Mouse (Mus musculus): Measurements from ENCODE around the gene Ephb2. TPM values are rescaled to one million over a fixed set of nuclear protein-coding genes. Genes with fewer than 3 reads are reported as not detected.

Ephb2 gene
- polyA plus RNA-seq, 1 experiment, result 15.1 TPM

DNA sequence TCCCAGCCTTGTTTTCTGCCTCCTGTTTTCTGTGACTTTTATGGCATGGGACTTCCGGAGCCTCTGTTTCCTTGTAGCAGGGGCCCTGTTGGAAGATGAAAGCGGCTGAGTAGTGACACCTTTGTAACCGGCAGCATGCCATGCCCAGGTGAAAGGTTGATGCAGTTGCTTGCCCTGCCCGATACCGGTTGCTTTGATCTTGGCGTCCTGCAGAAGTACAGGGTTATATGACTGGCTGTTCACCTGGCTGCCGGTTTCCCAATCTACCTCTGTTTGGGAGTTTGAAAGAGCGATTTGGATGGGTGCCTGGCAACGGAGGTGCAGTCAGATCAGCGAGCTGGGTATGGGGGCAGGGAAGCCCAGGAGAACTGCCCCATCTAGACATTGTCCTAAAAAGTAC lies 7.0 kb upstream of the Ephb2 start:
- Histone ChIP-seq H3K4me1 (ENCODE audit: control insufficient read depth, insufficient read depth, low read length) (peaks cover 4% of the 10 kb centered on the region), H3K27ac (ENCODE audit: insufficient read depth, low read length) (no peak overlapping the region), H3K36me3 (ENCODE audit: control insufficient read depth, insufficient read depth, low read length, poor library complexity, severe bottlenecking) (no peaks in the 10 kb centered on the region), H3K27me3 (ENCODE audit: control insufficient read depth, insufficient read depth, low read length, poor library complexity, severe bottlenecking) (no peaks in the 10 kb centered on the region), H3K9ac (ENCODE audit: low read depth, poor library complexity, severe bottlenecking) (no peak overlapping the region), H3K4me3 (ENCODE audit: low read depth, low read length) (no peak overlapping the region), H3K9me3 (replicated peaks; ENCODE audit: control insufficient read depth, insufficient read depth, low read length, poor library complexity, severe bottlenecking) (no peaks in the 10 kb centered on the region)
- TF ChIP-seq POLR2A (IDR thresholded peaks at IDR 0.05; ENCODE audit: insufficient read depth, low read length), result no peak
- no peak for TF ChIP-seq CTCF (IDR thresholded peaks at IDR 0.05; ENCODE audit: low read depth, low read length)
- TF ChIP-seq EP300 (IDR thresholded peaks at IDR 0.05; ENCODE audit: insufficient read depth, low read depth, low read length), result no peak

DNA sequence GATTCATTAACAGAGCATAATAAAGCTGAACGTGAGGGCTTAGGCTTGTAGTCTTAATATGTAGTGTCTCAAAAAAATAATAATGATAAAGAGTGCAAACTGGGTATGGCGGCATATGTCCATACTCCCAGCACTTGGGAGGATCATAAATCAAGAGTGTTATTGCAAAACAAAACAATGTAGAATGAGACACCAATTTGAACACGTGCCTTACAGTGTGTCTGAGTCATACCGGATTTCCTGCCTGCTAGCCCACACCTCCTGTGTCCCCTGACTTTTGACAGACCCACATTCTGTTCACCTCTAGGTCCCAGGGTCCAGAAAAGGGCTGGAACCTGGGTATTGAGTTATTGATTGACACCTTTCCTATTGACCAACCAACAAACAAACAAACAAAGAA lies 6.2 kb upstream of the Ephb2 start:
- peaks cover 4% of the 10 kb centered on the region for H3K4me1 ChIP-seq (ENCODE audit: control insufficient read depth, insufficient read depth, low read length)

DNA sequence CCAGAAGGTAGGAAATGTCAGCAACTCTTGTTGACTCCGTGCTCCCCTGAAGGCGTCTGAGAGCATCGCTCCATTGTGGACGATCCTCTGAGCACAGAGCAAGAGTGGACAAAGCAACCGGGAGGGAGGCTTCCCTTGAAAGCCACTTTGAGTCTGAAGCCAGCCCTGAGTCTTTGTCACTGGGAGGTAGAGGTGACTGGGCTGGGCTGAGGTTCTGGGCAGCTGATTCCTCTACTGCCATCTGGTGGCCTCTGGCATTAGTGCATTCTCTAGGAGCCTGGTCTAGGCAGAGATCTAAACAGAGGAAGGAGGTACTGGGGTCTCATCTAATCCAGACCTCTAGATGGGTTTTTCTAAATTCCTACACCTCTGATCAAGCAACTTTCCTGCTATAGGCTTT lies 5.3 kb upstream of the Ephb2 start:
- Histone ChIP-seq H3K9ac (ENCODE audit: low read depth, poor library complexity, severe bottlenecking) (no peak overlapping the region), H3K4me3 (ENCODE audit: low read depth, low read length) (no peak overlapping the region), H3K36me3 (ENCODE audit: control insufficient read depth, insufficient read depth, low read length, poor library complexity, severe bottlenecking) (no peaks in the 10 kb centered on the region), H3K4me1 (ENCODE audit: control insufficient read depth, insufficient read depth, low read length) (peaks cover 4% of the 10 kb centered on the region), H3K9me3 (replicated peaks; ENCODE audit: control insufficient read depth, insufficient read depth, low read length, poor library complexity, severe bottlenecking) (no peaks in the 10 kb centered on the region), H3K27me3 (ENCODE audit: control insufficient read depth, insufficient read depth, low read length, poor library complexity, severe bottlenecking) (no peaks in the 10 kb centered on the region), H3K27ac (ENCODE audit: insufficient read depth, low read length) (no peak overlapping the region)
- TF ChIP-seq POLR2A (IDR thresholded peaks at IDR 0.05; ENCODE audit: insufficient read depth, low read length), result no peak
- TF ChIP-seq CTCF (IDR thresholded peaks at IDR 0.05; ENCODE audit: low read depth, low read length), result peak; percentile 90

More for the DNA sequence above, 6.2 kb upstream of the Ephb2 start:
- Histone ChIP-seq H3K9ac (ENCODE audit: low read depth, poor library complexity, severe bottlenecking) (no peak overlapping the region), H3K9me3 (replicated peaks; ENCODE audit: control insufficient read depth, insufficient read depth, low read length, poor library complexity, severe bottlenecking) (no peaks in the 10 kb centered on the region), H3K27ac (ENCODE audit: insufficient read depth, low read length) (no peak overlapping the region), H3K4me3 (ENCODE audit: low read depth, low read length) (no peak overlapping the region), H3K27me3 (ENCODE audit: control insufficient read depth, insufficient read depth, low read length, poor library complexity, severe bottlenecking) (no peaks in the 10 kb centered on the region), H3K36me3 (ENCODE audit: control insufficient read depth, insufficient read depth, low read length, poor library complexity, severe bottlenecking) (no peaks in the 10 kb centered on the region)
- no peak for TF ChIP-seq EP300 (IDR thresholded peaks at IDR 0.05; ENCODE audit: insufficient read depth, low read depth, low read length)
- no peak for TF ChIP-seq POLR2A (IDR thresholded peaks at IDR 0.05; ENCODE audit: insufficient read depth, low read length)
- TF ChIP-seq CTCF (IDR thresholded peaks at IDR 0.05; ENCODE audit: low read depth, low read length), result no peak

GRCm38 (mm10) chr4:136838462-136838861 lies 2.7 kb upstream of the Ephb2 start:
- Histone ChIP-seq H3K9ac (ENCODE audit: low read depth, poor library complexity, severe bottlenecking) (no peak overlapping the region), H3K36me3 (ENCODE audit: control insufficient read depth, insufficient read depth, low read length, poor library complexity, severe bottlenecking) (no peaks in the 10 kb centered on the region), H3K4me3 (ENCODE audit: low read depth, low read length) (no peak overlapping the region), H3K27ac (ENCODE audit: insufficient read depth, low read length) (no peak overlapping the region), H3K4me1 (ENCODE audit: control insufficient read depth, insufficient read depth, low read length) (peaks cover 4% of the 10 kb centered on the region), H3K27me3 (ENCODE audit: control insufficient read depth, insufficient read depth, low read length, poor library complexity, severe bottlenecking) (no peaks in the 10 kb centered on the region), H3K9me3 (replicated peaks; ENCODE audit: control insufficient read depth, insufficient read depth, low read length, poor library complexity, severe bottlenecking) (no peaks in the 10 kb centered on the region)
- no peak for TF ChIP-seq EP300 (IDR thresholded peaks at IDR 0.05; ENCODE audit: insufficient read depth, low read depth, low read length)
- no peak for TF ChIP-seq CTCF (IDR thresholded peaks at IDR 0.05; ENCODE audit: low read depth, low read length)
- no peak for TF ChIP-seq POLR2A (IDR thresholded peaks at IDR 0.05; ENCODE audit: insufficient read depth, low read length)

- Histone ChIP-seq H3K9me3 (replicated peaks; ENCODE audit: control insufficient read depth, insufficient read depth, low read length, poor library complexity, severe bottlenecking) (no peaks in the 10 kb centered on the region), H3K9ac (ENCODE audit: low read depth, poor library complexity, severe bottlenecking) (no peak overlapping the region), H3K4me1 (ENCODE audit: control insufficient read depth, insufficient read depth, low read length) (peaks cover 4% of the 10 kb centered on the region), H3K27me3 (ENCODE audit: control insufficient read depth, insufficient read depth, low read length, poor library complexity, severe bottlenecking) (no peaks in the 10 kb centered on the region), H3K36me3 (ENCODE audit: control insufficient read depth, insufficient read depth, low read length, poor library complexity, severe bottlenecking) (no peaks in the 10 kb centered on the region), H3K27ac (ENCODE audit: insufficient read depth, low read length) (no peak overlapping the region), H3K4me3 (ENCODE audit: low read depth, low read length) (no peak overlapping the region)
- TF ChIP-seq CTCF (IDR thresholded peaks at IDR 0.05; ENCODE audit: low read depth, low read length) (no peak), EP300 (IDR thresholded peaks at IDR 0.05; ENCODE audit: insufficient read depth, low read depth, low read length) (no peak), POLR2A (IDR thresholded peaks at IDR 0.05; ENCODE audit: insufficient read depth, low read length) (no peak)
Observed at GRCm38 (mm10) chr4:136838026-136838425, 2.2 kb upstream of the Ephb2 start.

GRCm38 (mm10) chr4:136836387-136836931 lies 671 bp upstream of the Ephb2 start:
- Histone ChIP-seq H3K27ac (ENCODE audit: insufficient read depth, low read length) (no peak overlapping the region), H3K4me1 (ENCODE audit: control insufficient read depth, insufficient read depth, low read length) (peaks cover 4% of the 10 kb centered on the region), H3K27me3 (ENCODE audit: control insufficient read depth, insufficient read depth, low read length, poor library complexity, severe bottlenecking) (no peaks in the 10 kb centered on the region), H3K4me3 (ENCODE audit: low read depth, low read length) (peak overlapping the region; percentile 56), H3K9me3 (replicated peaks; ENCODE audit: control insufficient read depth, insufficient read depth, low read length, poor library complexity, severe bottlenecking) (no peaks in the 10 kb centered on the region), H3K9ac (ENCODE audit: low read depth, poor library complexity, severe bottlenecking) (peak overlapping the region; percentile 82), H3K36me3 (ENCODE audit: control insufficient read depth, insufficient read depth, low read length, poor library complexity, severe bottlenecking) (no peaks in the 10 kb centered on the region)
- TF ChIP-seq EP300 (IDR thresholded peaks at IDR 0.05; ENCODE audit: insufficient read depth, low read depth, low read length) (no peak), POLR2A (IDR thresholded peaks at IDR 0.05; ENCODE audit: insufficient read depth, low read length) (no peak), CTCF (IDR thresholded peaks at IDR 0.05; ENCODE audit: low read depth, low read length) (no peak)
